Mouse (Mus musculus) hematopoietic stem cell, adult 5-6 weeks (primary cell): ENCODE results near the gene 1700025B11Rik. TPM values are rescaled to one million over a fixed set of nuclear protein-coding genes. Genes with fewer than 3 reads are reported as not detected.

Experiments
- total RNA-seq: library from RNA; stranded (forward); fragments of 172-1452, 232-1000 nt; gene quantifications from 2 replicates; pipeline ENCODE4 v1.2.3, GENCODE M21; 2017

The 1700025B11Rik gene
- total RNA-seq, 1 experiment from 2014 or later = not detected

Other genes with a start within 250 kb of the 1700025B11Rik start
- not detected in 2 replicates for gene Apol7a, start 162.8 kb downstream of the 1700025B11Rik start, total RNA-seq
- not detected in 2 replicates for gene Apol9a, start 150.8 kb downstream of the 1700025B11Rik start, total RNA-seq
- not detected in 2 replicates for gene Apol7b, start 114.4 kb downstream of the 1700025B11Rik start, total RNA-seq
- not detected in 2 replicates for gene Apol10a, start 84.8 kb downstream of the 1700025B11Rik start, total RNA-seq
- gene Apol11a, start 53.6 kb downstream of the 1700025B11Rik start, total RNA-seq = not detected in 2 replicates
- not detected in 2 replicates for gene Apol7c, start 28.6 kb downstream of the 1700025B11Rik start, total RNA-seq
- gene Apol10b, start 34.2 kb upstream of the 1700025B11Rik start, total RNA-seq = not detected in 2 replicates
- not detected in 2 replicates for gene Gm36245, start 37.4 kb upstream of the 1700025B11Rik start, total RNA-seq
- gene Apol11b, start 81.4 kb upstream of the 1700025B11Rik start, total RNA-seq = 0.65 TPM in 1 of 2 replicates, not detected in the other
- 11.5 and 12.3 TPM in 2 replicates for gene Apol7e, start 137.0 kb upstream of the 1700025B11Rik start, total RNA-seq
- 1.2 and 1.5 TPM in 2 replicates for gene Apol9b, start 167.1 kb upstream of the 1700025B11Rik start, total RNA-seq
- gene Apol8, start 195.1 kb upstream of the 1700025B11Rik start, total RNA-seq = 0.75 and 1.7 TPM in 2 replicates